Mouse (Mus musculus) midbrain, embryonic 14.5 days (tissue): ENCODE measurements around the gene Rplp2. TPM values are rescaled to one million over a fixed set of nuclear protein-coding genes. Genes with fewer than 3 reads are reported as not detected.
A peak's percentile ranks its signal among the peaks of the same experiment; 100 is the strongest.
"Not testable (repeated sequence)": the region's sequence is repeated elsewhere in the genome, so short reads cannot be mapped to it uniquely, and the experiment has no call there.

Experiments
- ATAC-seq: fragments of 200-750 bp; cut with Nextera tagmentation; 2 replicates; pipeline ENCODE4 v1.8.0; 2017; ENCODE audit warnings: moderate number of reproducible peaks, moderate library complexity; ENCODE audit not compliant: low FRiP score, low TSS enrichment
- DNase-seq: peaks from one replicate; pipeline ENCODE4 v3.0.0-alpha.2; 2015
- H3K27ac ChIP-seq: fragments of 300-500 bp; sonication (generic); replicated peaks from 2 replicates; pipeline ENCODE4 v1.5.1; 2014; ENCODE audit warnings: mild to moderate bottlenecking, low read depth, low read length, moderate library complexity
- H3K27me3 ChIP-seq: fragments of 300-500 bp; sonication (generic); 2 replicates; pipeline ENCODE4 v1.6.1; 2014; ENCODE audit warnings: low read length, control low read depth, mixed read lengths; ENCODE audit not compliant: control insufficient read depth, insufficient read depth
- H3K36me3 ChIP-seq: fragments of 300-500 bp; sonication (generic); 2 replicates; pipeline ENCODE4 v1.6.1; 2014; ENCODE audit warnings: low read length, control low read depth; ENCODE audit not compliant: control insufficient read depth, insufficient read depth
- H3K4me1 ChIP-seq: fragments of 300-500 bp; sonication (generic); 2 replicates; pipeline ENCODE4 v1.6.1; 2014; ENCODE audit warnings: mild to moderate bottlenecking, antibody characterized with exemption, low read length, control low read depth; ENCODE audit not compliant: control insufficient read depth, insufficient read depth
- H3K4me2 ChIP-seq: fragments of 300-500 bp; sonication (generic); 2 replicates; pipeline ENCODE4 v1.6.1; 2014; ENCODE audit warnings: mild to moderate bottlenecking, low read length, moderate library complexity
- H3K4me3 ChIP-seq: fragments of 300-500 bp; sonication (generic); replicated peaks from 2 replicates; pipeline ENCODE4 v1.5.1; 2014; ENCODE audit warnings: low read depth, low read length
- H3K9ac ChIP-seq: fragments of 300-500 bp; sonication (generic); replicated peaks from 2 replicates; pipeline ENCODE4 v1.6.1; 2014; ENCODE audit warnings: mild to moderate bottlenecking, low read length, moderate library complexity
- H3K9me3 ChIP-seq: fragments of 300-500 bp; sonication (generic); 2 replicates; pipeline ENCODE4 v1.6.1; 2016; ENCODE audit warnings: low read length, control low read depth, mixed read lengths; ENCODE audit not compliant: control insufficient read depth
- WGBS: fragments of 180-500 bp; shearing (Covaris S2); extraction: QIAGEN DNeasy Blood & Tissue Kit; methylation state at CpG from one replicate; pipeline ENCODE4 v1.1.7; 2014; 5-methylcytosine and 5-hydroxymethylcytosine counted together
- polyA plus RNA-seq: library from polyadenylated mRNA; unstranded; fragments of >200 nt; fragmentation: Nextera tagmentation; extraction: Ambion mirVana; gene quantifications from 2 replicates; pipeline ENCODE4 v1.2.1, GENCODE M21; 2014

Rplp2 gene
- 772 and 804 TPM in 2 replicates for polyA plus RNA-seq

GRCm38 (mm10) chr7:141447110-141447991 lies at the start of gene Rplp2:
Gene Rplp2, plus strand, starts transcription at chr7:141447370.
- no peaks in the 10 kb centered on the region for H3K9me3 ChIP-seq
- H3K27me3 ChIP-seq: no peaks in the 10 kb centered on the region
- H3K36me3 ChIP-seq: peaks cover 37% of the 10 kb centered on the region
- peak within 1 kb of the TSS; percentile 86 for H3K27ac ChIP-seq
- H3K4me3 ChIP-seq: peak within 1 kb of the TSS; percentile 82
- H3K4me1 ChIP-seq: peaks cover 20% of the 10 kb centered on the region
- ATAC-seq (peak; percentile 92), DNase-seq (peak; percentile 96)
- H3K4me2 ChIP-seq: peak within 1 kb of the TSS; percentile 87
- under 1% methylated on average over 63 of the region's 63 CpGs for WGBS
- H3K9ac ChIP-seq: peak within 1 kb of the TSS; percentile 75

DNA sequence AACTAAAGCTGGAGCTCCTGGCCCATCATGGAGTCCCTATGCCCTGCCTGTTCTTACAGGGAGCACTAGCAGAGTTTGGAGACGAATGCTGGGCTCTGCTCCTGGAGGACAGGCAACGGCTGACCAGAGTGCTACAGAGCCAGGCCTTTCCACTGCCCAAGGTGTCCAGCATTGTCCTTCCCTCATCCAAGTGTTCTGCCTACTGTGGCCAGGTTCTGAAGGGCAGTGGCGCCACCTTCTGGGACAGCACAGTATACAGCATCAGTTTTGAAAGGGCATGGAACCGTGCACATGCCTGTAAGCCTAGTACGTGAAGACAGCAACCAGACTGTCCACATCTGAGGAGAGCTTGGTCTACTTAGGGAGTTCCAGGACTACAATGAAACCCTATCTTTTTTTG lies 43.9 kb upstream of the Rplp2 start:
- Histone ChIP-seq H3K36me3 (peaks cover 67% of the 10 kb centered on the region), H3K4me3 (no peak overlapping the region), H3K4me2 (no peak overlapping the region), H3K4me1 (no peaks in the 10 kb centered on the region), H3K27me3 (no peaks in the 10 kb centered on the region), H3K9me3 (no peaks in the 10 kb centered on the region), H3K27ac (no peak overlapping the region), H3K9ac (no peak overlapping the region)
- 43% methylated on average over 5 of the region's 5 CpGs for WGBS
- no peak for ATAC-seq
- DNase-seq: peak; percentile 64

DNA sequence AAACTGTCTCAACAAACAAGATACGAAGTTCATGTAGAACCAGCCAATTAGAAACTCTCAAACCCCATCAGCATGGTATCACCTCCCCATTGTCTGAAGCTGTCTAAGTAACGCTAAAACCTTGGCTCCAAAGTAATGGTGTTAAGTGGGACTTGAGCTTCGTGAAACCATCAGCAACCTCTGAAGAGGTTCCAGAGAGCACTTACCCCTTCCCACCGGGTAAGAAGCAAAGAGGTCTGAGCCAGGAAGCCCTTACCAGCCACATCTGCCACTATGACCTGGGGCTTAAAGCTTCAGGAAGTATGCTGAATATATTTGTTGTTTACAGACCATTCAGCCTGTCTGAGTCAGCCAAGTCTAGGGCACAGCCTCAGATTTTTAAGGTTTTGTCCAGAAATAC lies 41.7 kb upstream of the Rplp2 start:
- no peaks in the 10 kb centered on the region for H3K9me3 ChIP-seq
- H3K4me1 ChIP-seq: no peaks in the 10 kb centered on the region
- ATAC-seq: no peak
- no peak overlapping the region for H3K4me3 ChIP-seq
- H3K27ac ChIP-seq: no peak overlapping the region
- H3K4me2 ChIP-seq: no peak overlapping the region
- H3K9ac ChIP-seq: no peak overlapping the region
- 87% methylated on average over 4 of the region's 4 CpGs for WGBS
- H3K36me3 ChIP-seq: peaks cover 63% of the 10 kb centered on the region
- no peak for DNase-seq
- no peaks in the 10 kb centered on the region for H3K27me3 ChIP-seq

- not testable (repeated sequence) for H3K27me3 ChIP-seq, H3K27ac ChIP-seq, H3K4me3 ChIP-seq, H3K4me1 ChIP-seq, DNase-seq, H3K9ac ChIP-seq, H3K4me2 ChIP-seq, ATAC-seq, H3K9me3 ChIP-seq
- WGBS: 95% methylated on average over 7 of the region's 7 CpGs
- peaks cover 42% of the 10 kb centered on the region for H3K36me3 ChIP-seq
These were observed 39.5 kb upstream of the Rplp2 start for GRCm38 (mm10) chr7:141407670-141408069.

DNA sequence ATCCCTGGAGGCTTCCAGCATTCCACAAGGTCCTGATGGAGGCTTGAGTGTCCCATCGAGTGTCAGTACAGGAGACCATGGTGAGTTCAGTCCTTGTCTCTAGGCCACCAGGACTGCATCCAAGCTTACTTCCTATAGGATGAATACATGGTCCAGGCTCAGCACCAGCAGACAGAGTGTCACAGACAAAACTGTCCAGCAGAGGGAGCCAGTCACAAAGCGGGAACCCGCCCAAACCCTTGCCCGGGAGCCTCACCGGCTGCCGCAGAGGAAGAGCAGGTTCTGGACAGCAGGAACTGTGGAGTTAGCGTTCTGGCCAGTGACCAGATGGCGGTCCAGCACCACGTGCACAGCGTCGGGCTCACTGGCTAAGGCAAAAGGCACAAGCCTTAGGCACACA lies 38.3 kb upstream of the Rplp2 start:
- no peak overlapping the region for H3K4me2 ChIP-seq
- WGBS: 8% methylated on average over 11 of the region's 11 CpGs
- no peak overlapping the region for H3K4me3 ChIP-seq
- H3K27me3 ChIP-seq: no peaks in the 10 kb centered on the region
- ATAC-seq (0 out of 2 replicates have a peak, but pooled peaks have one; percentile 32), DNase-seq (peak; percentile 91)
- H3K9me3 ChIP-seq: no peaks in the 10 kb centered on the region
- H3K4me1 ChIP-seq: peaks cover 6% of the 10 kb centered on the region
- no peak overlapping the region for H3K9ac ChIP-seq
- H3K27ac ChIP-seq: no peak overlapping the region
- peaks cover 32% of the 10 kb centered on the region for H3K36me3 ChIP-seq

DNA sequence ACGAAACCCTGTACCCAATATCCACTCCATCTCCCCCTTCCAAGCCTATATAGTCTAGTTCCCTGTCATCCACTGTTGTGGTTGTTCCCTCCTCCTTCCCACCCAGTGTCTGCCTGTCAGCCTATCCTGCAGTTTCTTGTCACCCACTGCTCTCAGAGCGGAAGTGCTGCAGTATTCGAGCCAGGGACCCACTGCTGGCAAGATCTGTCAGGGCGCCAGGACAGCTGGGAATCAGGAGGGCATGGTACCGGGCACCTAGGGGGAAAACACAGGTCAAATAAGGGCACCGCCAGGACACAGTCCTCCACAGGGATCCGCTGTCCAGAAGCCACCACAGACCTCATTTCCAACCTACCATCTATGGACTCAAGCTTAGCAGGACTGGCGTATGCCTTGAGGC lies 36.5 kb upstream of the Rplp2 start:
- WGBS: 93% methylated on average over 8 of the region's 8 CpGs
- Histone ChIP-seq H3K27me3 (no peaks in the 10 kb centered on the region), H3K4me1 (peaks cover 10% of the 10 kb centered on the region), H3K9me3 (no peaks in the 10 kb centered on the region), H3K27ac (no peak overlapping the region), H3K9ac (no peak overlapping the region), H3K4me2 (no peak overlapping the region), H3K4me3 (no peak overlapping the region), H3K36me3 (peaks cover 27% of the 10 kb centered on the region)
- DNase-seq (no peak), ATAC-seq (no peak)

GRCm38 (mm10) chr7:141411667-141412066 lies 35.5 kb upstream of the Rplp2 start:
- H3K9ac ChIP-seq: no peak overlapping the region
- no peak overlapping the region for H3K4me3 ChIP-seq
- H3K27ac ChIP-seq: no peak overlapping the region
- no peaks in the 10 kb centered on the region for H3K27me3 ChIP-seq
- no peaks in the 10 kb centered on the region for H3K9me3 ChIP-seq
- peaks cover 22% of the 10 kb centered on the region for H3K36me3 ChIP-seq
- WGBS: 89% methylated on average over 1 of the region's 1 CpGs
- no peak for DNase-seq
- ATAC-seq: no peak
- H3K4me2 ChIP-seq: no peak overlapping the region
- peaks cover 10% of the 10 kb centered on the region for H3K4me1 ChIP-seq

GRCm38 (mm10) chr7:141413331-141413730 lies 33.8 kb upstream of the Rplp2 start:
- no peaks in the 10 kb centered on the region for H3K27me3 ChIP-seq
- H3K4me3 ChIP-seq: peak overlapping the region; percentile 66
- H3K4me1 ChIP-seq: peaks cover 10% of the 10 kb centered on the region
- peak overlapping the region; percentile 83 for H3K27ac ChIP-seq
- ATAC-seq (peak; percentile 26), DNase-seq (peak; percentile 47)
- peaks cover 16% of the 10 kb centered on the region for H3K36me3 ChIP-seq
- 4% methylated on average over 16 of the region's 16 CpGs for WGBS
- no peaks in the 10 kb centered on the region for H3K9me3 ChIP-seq
- peak overlapping the region; percentile 76 for H3K9ac ChIP-seq
- peak overlapping the region; percentile 91 for H3K4me2 ChIP-seq
